Mouse (Mus musculus) bone marrow macrophage, adult 2 months (primary cell): ENCODE results near the gene Nfib.

Source experiments
- CTCF ChIP-seq: IDR thresholded peaks from 2 replicates; pipeline ENCODE4 v1.5.1; 2012; ENCODE audit warnings: low read depth, mild to moderate bottlenecking, low read length, moderate library complexity
- POLR2A ChIP-seq: IDR thresholded peaks from 2 replicates; pipeline ENCODE4 v1.6.1; 2012; ENCODE audit warnings: mild to moderate bottlenecking, low read depth, low read length, borderline replicate concordance

DNA sequence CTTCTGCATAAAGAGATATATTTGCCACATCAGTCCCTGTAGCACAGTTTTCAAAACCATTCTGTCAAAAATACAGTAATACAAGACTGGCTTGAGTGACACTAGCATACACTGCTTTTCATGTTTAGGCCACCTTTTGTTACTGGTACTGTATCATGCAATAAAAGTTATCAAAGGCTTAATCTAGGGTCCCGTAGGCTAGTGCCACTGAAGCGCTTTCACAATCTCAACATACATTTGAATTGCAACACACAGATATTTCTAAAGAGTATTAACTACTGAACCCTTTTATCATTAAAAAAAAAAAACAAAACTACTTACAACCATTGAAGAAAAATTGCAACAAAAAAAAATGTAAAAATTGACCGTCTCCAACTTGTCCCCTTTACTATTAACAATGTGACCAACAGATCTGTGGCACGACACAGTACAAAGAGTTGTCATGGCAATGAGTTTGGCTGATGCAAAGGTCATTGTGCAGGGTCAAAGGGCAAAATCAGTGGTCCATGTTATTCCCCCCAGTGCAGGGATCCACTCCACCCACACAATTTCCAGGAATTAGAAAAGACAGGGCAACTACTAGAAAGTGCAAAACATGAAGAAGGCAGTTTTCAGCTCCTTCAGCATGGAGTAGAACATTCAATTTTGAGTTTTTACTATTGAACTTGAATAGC lies 414.2 kb downstream of the Nfib start:
- TF ChIP-seq CTCF (no peak), POLR2A (no peak)
